9 mouse cellular contexts compared by ENCODE assay signal in genomic region chr13:20182239-20182825, GRCm38 (mm10).
A peak's percentile ranks its signal among the peaks of the same experiment; 100 is the strongest.
DNase-seq lines count a peak whose midpoint lies in the region; ATAC-seq and TF ChIP-seq lines count a peak whose summit lies in the region.
"Had no signal": no experiment of that assay in that cellular context is flagged by ENCODE, and none has a peak within 500 bp of the region (broad histone marks: within the 10 kb centered on the region; RNA-seq: fewer than 3 reads in every experiment).

No protein-coding gene starts in this region.

- H3K4me1 ChIP-seq in E14TG2a.4 (replicated peaks; ENCODE audit: low read depth, low read length), result peaks cover 78% of the 10 kb centered on the region
- H3K4me1 ChIP-seq in embryonic facial prominence, embryonic 13.5 days, result peaks cover 28% of the 10 kb centered on the region
- H3K4me1 ChIP-seq in hindbrain, embryonic 15.5 days (replicated peaks), result peaks cover 18% of the 10 kb centered on the region
- H3K4me1 ChIP-seq in liver, postnatal 0 days (ENCODE audit: insufficient read depth), result peaks cover 44% of the 10 kb centered on the region

- DNase-seq in cerebellum, adult 8-10 months, result peak; percentile 11
- DNase-seq in lung, postnatal 25 days (ENCODE audit: low spot score), result peak; percentile 20
- DNase-seq in ovary, postnatal 14 days (ENCODE audit: low spot score), result no peak
- DNase-seq in liver, postnatal 0 days, result no peak

- no peak for TF ChIP-seq CTCF in E14TG2a.4 (conservative IDR thresholded peaks at IDR 0.05; ENCODE audit: low read length)
- TF ChIP-seq CTCF in liver, postnatal 0 days (IDR thresholded peaks at IDR 0.05; ENCODE audit: low read depth), result no peak

- H3K27me3 ChIP-seq in E14TG2a.4 (ENCODE audit: insufficient read depth, low read length), result no peaks in the 10 kb centered on the region
- H3K27me3 ChIP-seq in embryonic facial prominence, embryonic 13.5 days, result no peaks in the 10 kb centered on the region
- no peaks in the 10 kb centered on the region for H3K27me3 ChIP-seq in hindbrain, embryonic 15.5 days
- no peaks in the 10 kb centered on the region for H3K27me3 ChIP-seq in liver, postnatal 0 days (ENCODE audit: insufficient read depth, low read length)
- H3K27me3 ChIP-seq: CH12.LX had no signal

- no peak overlapping the region for H3K4me2 ChIP-seq in embryonic facial prominence, embryonic 13.5 days
- H3K4me2 ChIP-seq in hindbrain, embryonic 15.5 days, result no peak overlapping the region
- H3K4me2 ChIP-seq in liver, postnatal 0 days (ENCODE audit: low read depth, low read length), result no peak overlapping the region

- no peak for ATAC-seq in cerebellum, adult (ENCODE audit: insufficient number of reproducible peaks, low FRiP score, low TSS enrichment)
- ATAC-seq in embryonic facial prominence, embryonic 13.5 days (ENCODE audit: insufficient number of reproducible peaks, insufficient read depth, low FRiP score, low TSS enrichment, low read depth), result no peak
- peak; percentile 54; the same call in 1 of the 2 replicates for ATAC-seq in hindbrain, embryonic 15.5 days (ENCODE audit: low FRiP score, low read depth)
- no peak for ATAC-seq in liver, postnatal 0 days

- 33% methylated on average over 6 of the region's 6 CpGs for WGBS in embryonic facial prominence, embryonic 13.5 days
- WGBS in hindbrain, embryonic 15.5 days, result 49% methylated on average over 6 of the region's 6 CpGs
- 79% methylated on average over 6 of the region's 6 CpGs for WGBS in liver, postnatal 0 days (ENCODE audit: insufficient replicate concordance)

- TF ChIP-seq EP300 in liver, postnatal 0 days (IDR thresholded peaks at IDR 0.05; ENCODE audit: low read depth), result no peak

- no peaks in the 10 kb centered on the region for H3K9me3 ChIP-seq in E14TG2a.4 (ENCODE audit: low read length)
- no peaks in the 10 kb centered on the region for H3K9me3 ChIP-seq in embryonic facial prominence, embryonic 13.5 days
- H3K9me3 ChIP-seq in hindbrain, embryonic 15.5 days, result no peaks in the 10 kb centered on the region
- no peaks in the 10 kb centered on the region for H3K9me3 ChIP-seq in liver, postnatal 0 days (ENCODE audit: low read length)

- peak overlapping the region; percentile 55 for H3K27ac ChIP-seq in embryonic facial prominence, embryonic 13.5 days
- no peak overlapping the region; the same call in 1 of the 2 replicates for H3K27ac ChIP-seq in hindbrain, embryonic 15.5 days (replicated peaks)
- no peak overlapping the region for H3K27ac ChIP-seq in liver, postnatal 0 days (ENCODE audit: low read depth)

- H3K36me3 ChIP-seq in E14TG2a.4 (ENCODE audit: insufficient read depth, low read length), result peaks cover 6% of the 10 kb centered on the region
- H3K36me3 ChIP-seq in embryonic facial prominence, embryonic 13.5 days, result no peaks in the 10 kb centered on the region
- H3K36me3 ChIP-seq in hindbrain, embryonic 15.5 days, result no peaks in the 10 kb centered on the region
- no peaks in the 10 kb centered on the region for H3K36me3 ChIP-seq in liver, postnatal 0 days (replicated peaks; ENCODE audit: insufficient read depth, low read length)

- H3K9ac ChIP-seq in embryonic facial prominence, embryonic 13.5 days, result no peak overlapping the region
- H3K9ac ChIP-seq in hindbrain, embryonic 15.5 days, result no peak overlapping the region
- H3K9ac ChIP-seq in liver, postnatal 0 days (replicated peaks), result no peak overlapping the region

- peak overlapping the region; percentile 4 for H3K4me3 ChIP-seq in E14TG2a.4 (replicated peaks; ENCODE audit: low read length)
- H3K4me3 ChIP-seq in embryonic facial prominence, embryonic 13.5 days, result no peak overlapping the region
- no peak overlapping the region for H3K4me3 ChIP-seq in hindbrain, embryonic 15.5 days
- no peak overlapping the region for H3K4me3 ChIP-seq in liver, postnatal 0 days (ENCODE audit: low read depth, low read length)

Comparison
In these comparisons a context has a peak if more than half of its experiments do, and no peak if none do; other contexts are left out.
1. DNase-seq: peak in cerebellum, adult 8-10 months (single experiment) and lung, postnatal 25 days (single experiment); none in ovary, postnatal 14 days (single experiment) and liver, postnatal 0 days (single experiment).